Mouse (Mus musculus): Measurements from ENCODE around the gene Dbn1. TPM values are rescaled to one million over a fixed set of nuclear protein-coding genes. Genes with fewer than 3 reads are reported as not detected.

Gene Dbn1
- total RNA-seq, 1 experiment from 2014 or later = 24.0 TPM

- peak; percentile 82 for DNase-seq
Measured at GRCm38 (mm10) chr13:55510668-55511491, 23.0 kb upstream of the Dbn1 start.

- no peak for DNase-seq
Measured at GRCm38 (mm10) chr13:55510332-55510667, 22.4 kb upstream of the Dbn1 start.

- DNase-seq = no peak
Measured at GRCm38 (mm10) chr13:55508531-55508930, 20.6 kb upstream of the Dbn1 start.

GRCm38 (mm10) chr13:55507877-55508276 is 20.0 kb upstream of the Dbn1 start:
- DNase-seq = no peak

- peak; percentile 63 for DNase-seq
Measured at GRCm38 (mm10) chr13:55506697-55507096, 18.8 kb upstream of the Dbn1 start.

GRCm38 (mm10) chr13:55505810-55506209 is 17.9 kb upstream of the Dbn1 start:
- DNase-seq = no peak

- DNase-seq = no peak
Measured at GRCm38 (mm10) chr13:55504390-55504789, 16.5 kb upstream of the Dbn1 start.

- no peak for DNase-seq
Measured at GRCm38 (mm10) chr13:55502405-55502804, 14.5 kb upstream of the Dbn1 start.

GRCm38 (mm10) chr13:55500575-55500974 is 12.7 kb upstream of the Dbn1 start:
- DNase-seq = no peak

GRCm38 (mm10) chr13:55498906-55499305 is 11.0 kb upstream of the Dbn1 start:
- no peak for DNase-seq

- peak; percentile 50 for DNase-seq
Measured at GRCm38 (mm10) chr13:55496661-55497060, 8.8 kb upstream of the Dbn1 start.

- no peak for DNase-seq
Measured at GRCm38 (mm10) chr13:55495702-55496101, 7.8 kb upstream of the Dbn1 start.

GRCm38 (mm10) chr13:55494883-55495621 is 7.1 kb upstream of the Dbn1 start:
- DNase-seq = peak; percentile 75

GRCm38 (mm10) chr13:55494257-55494656 is 6.3 kb upstream of the Dbn1 start:
- no peak for DNase-seq

- no peak for DNase-seq
Measured at GRCm38 (mm10) chr13:55486916-55487577, 864 bp downstream of the Dbn1 start.

GRCm38 (mm10) chr13:55486029-55486794 is 1.7 kb downstream of the Dbn1 start:
- DNase-seq = no peak

- no peak for DNase-seq
Measured at GRCm38 (mm10) chr13:55484520-55485088, 3.3 kb downstream of the Dbn1 start.

- no peak for DNase-seq
Measured at GRCm38 (mm10) chr13:55483593-55483992, 4.3 kb downstream of the Dbn1 start.

- DNase-seq = no peak
Measured at GRCm38 (mm10) chr13:55483071-55483470, 4.8 kb downstream of the Dbn1 start.

GRCm38 (mm10) chr13:55482542-55482941 is 5.4 kb downstream of the Dbn1 start:
- peak; percentile 79 for DNase-seq

GRCm38 (mm10) chr13:55479929-55480328 is 8.0 kb downstream of the Dbn1 start:
- no peak for DNase-seq

- peak; percentile 50 for DNase-seq
Measured at GRCm38 (mm10) chr13:55479008-55479407, 8.9 kb downstream of the Dbn1 start.
